Mouse (Mus musculus) testis, adult 2 months (tissue): ENCODE results near the gene March7.

Experiments
- CTCF ChIP-seq: fragments of 200-500 bp; IDR thresholded peaks from 2 replicates; pipeline ENCODE4 v1.5.1; 2012; ENCODE audit warnings: low read depth, mild to moderate bottlenecking, inconsistent platforms, low read length, moderate library complexity; ENCODE audit not compliant: control insufficient read depth, insufficient read depth, insufficient replicate concordance
- POLR2A ChIP-seq: fragments of 200-500 bp; IDR thresholded peaks from 2 replicates; pipeline ENCODE4 v1.6.1; 2012; ENCODE audit warnings: low read depth, mild to moderate bottlenecking, inconsistent platforms, low read length, moderate library complexity; ENCODE audit not compliant: control insufficient read depth

GRCm38 (mm10) chr2:60171786-60172530 is 37.7 kb upstream of the March7 start:
- TF ChIP-seq CTCF (no peak), POLR2A (no peak)
